Mouse (Mus musculus) kidney, adult 2 months (tissue): ENCODE data around the gene Galnt13. TPM values are rescaled to one million over a fixed set of nuclear protein-coding genes. Genes with fewer than 3 reads are reported as not detected.

Experiments used
- DNase-seq: peaks from one replicate; pipeline ENCODE4 v3.0.0; 2021
- H3K27ac ChIP-seq: fragments of 200-500 bp; 2 replicates; pipeline ENCODE4 v1.5.1; 2012; ENCODE audit warnings: low read depth, low read length, control low read depth, inconsistent platforms; ENCODE audit not compliant: insufficient read depth
- H3K27me3 ChIP-seq: fragments of 200-500 bp; replicated peaks from 2 replicates; pipeline ENCODE4 v1.6.1; 2012; ENCODE audit warnings: mild to moderate bottlenecking, moderate library complexity, low read length, inconsistent platforms; ENCODE audit not compliant: control insufficient read depth, insufficient read depth
- H3K36me3 ChIP-seq: fragments of 200-500 bp; 2 replicates; pipeline ENCODE4 v1.6.1; 2012; ENCODE audit warnings: mild to moderate bottlenecking, moderate library complexity, low read length, inconsistent platforms; ENCODE audit not compliant: control insufficient read depth, insufficient read depth
- H3K4me1 ChIP-seq: fragments of 200-500 bp; 2 replicates; pipeline ENCODE4 v1.6.1; 2011; ENCODE audit warnings: low read length; ENCODE audit not compliant: control insufficient read depth, insufficient read depth
- H3K4me3 ChIP-seq: fragments of 200-500 bp; 2 replicates; pipeline ENCODE4 v1.5.1; 2011; ENCODE audit warnings: mild to moderate bottlenecking, low read depth, low read length, control low read depth; ENCODE audit not compliant: insufficient read depth
- CTCF ChIP-seq: fragments of 200-500 bp; conservative IDR thresholded peaks from 2 replicates; pipeline ENCODE4 v1.5.1; 2011; ENCODE audit warnings: low read depth, mild to moderate bottlenecking, control low read depth, low read length, moderate library complexity, mixed read lengths; ENCODE audit not compliant: insufficient read depth, insufficient read length
- POLR2A ChIP-seq: fragments of 200-500 bp; IDR thresholded peaks from one replicate; pipeline ENCODE4 v1.6.1; 2011; ENCODE audit warnings: low read depth, low read length, control low read depth
- WGBS: fragments of 180-500 bp; shearing (Covaris S2); methylation state at CpG from one replicate; pipeline ENCODE4 v1.1.7; 2018; 5-methylcytosine and 5-hydroxymethylcytosine counted together
- polyA plus RNA-seq: library from polyadenylated mRNA; depleted of rRNA; stranded (reverse); fragments of >200 nt; gene quantifications from 2 replicates; pipeline ENCODE4 v1.2.3, GENCODE M21; 2012

Galnt13 gene
- polyA plus RNA-seq, 1 experiment, result not detected

GRCm38 (mm10) chr2:54751232-54751631 lies 315.1 kb downstream of the Galnt13 start:
- WGBS, result 74% methylated on average over 2 of the region's 2 CpGs
- H3K36me3 ChIP-seq, result no peaks in the 10 kb centered on the region
- H3K4me1 ChIP-seq, result no peaks in the 10 kb centered on the region
- H3K27ac ChIP-seq, result no peak overlapping the region
- TF ChIP-seq CTCF, result no peak
- no peak for TF ChIP-seq POLR2A
- DNase-seq, result no peak
- H3K27me3 ChIP-seq, result no peaks in the 10 kb centered on the region
- no peak overlapping the region for H3K4me3 ChIP-seq

DNA sequence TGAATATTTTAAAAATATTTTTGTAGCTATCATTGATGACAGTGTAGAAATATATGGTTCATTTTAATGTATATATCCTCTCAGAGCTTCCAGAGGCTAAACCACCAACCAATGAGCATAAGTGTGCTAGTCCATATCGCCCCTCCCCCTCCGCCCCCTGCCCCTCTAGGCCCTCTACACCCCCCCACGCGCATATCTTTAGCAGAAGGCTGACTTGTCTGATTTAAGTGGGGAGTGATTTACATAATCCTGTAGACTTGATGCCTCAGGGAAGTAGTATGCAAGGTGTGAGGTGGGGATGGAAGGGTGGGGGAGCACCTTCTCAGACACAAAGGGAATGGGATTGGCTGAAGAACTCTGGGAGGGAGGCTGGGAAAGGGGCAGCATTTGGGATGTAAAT lies 323.7 kb downstream of the Galnt13 start:
- no peak for DNase-seq
- no peak overlapping the region for H3K4me3 ChIP-seq
- H3K27me3 ChIP-seq, result no peaks in the 10 kb centered on the region
- H3K36me3 ChIP-seq, result no peaks in the 10 kb centered on the region
- WGBS, result 30% methylated on average over 4 of the region's 4 CpGs
- TF ChIP-seq CTCF, result no peak
- TF ChIP-seq POLR2A, result no peak
- H3K27ac ChIP-seq, result no peak overlapping the region
- H3K4me1 ChIP-seq, result no peaks in the 10 kb centered on the region

DNA sequence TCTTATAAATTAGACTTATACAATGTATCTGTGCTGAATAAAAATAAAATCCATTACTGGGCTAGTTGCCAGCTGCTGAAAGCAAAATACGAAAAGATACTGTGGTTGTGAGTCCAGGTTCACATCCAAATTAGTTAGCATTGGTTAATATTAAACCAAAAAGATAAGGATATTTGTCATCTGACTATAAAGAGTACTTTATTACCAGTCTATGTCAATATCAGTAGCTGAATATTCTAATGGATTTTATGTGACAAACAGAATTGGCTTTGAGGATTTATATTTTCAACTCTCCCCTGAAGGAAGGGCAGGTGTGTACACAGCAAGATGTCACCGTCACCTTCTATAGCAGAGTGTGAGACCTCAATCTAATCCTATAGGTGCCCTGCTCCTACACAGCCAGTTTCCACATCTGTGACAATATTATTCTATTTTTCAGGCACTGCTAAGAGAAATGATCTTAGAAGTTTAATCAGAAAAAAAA lies 342.7 kb downstream of the Galnt13 start:
- TF ChIP-seq POLR2A, result no peak
- Histone ChIP-seq H3K27me3 (no peaks in the 10 kb centered on the region), H3K36me3 (no peaks in the 10 kb centered on the region), H3K4me3 (no peak overlapping the region), H3K27ac (no peak overlapping the region), H3K4me1 (no peaks in the 10 kb centered on the region)
- WGBS, result 68% methylated on average over 2 of the region's 2 CpGs
- no peak for DNase-seq

- DNase-seq, result no peak
- 75% methylated on average over 2 of the region's 2 CpGs for whole genome bisulfite sequencing
- TF ChIP-seq CTCF (no peak), POLR2A (no peak)
- Histone ChIP-seq H3K27ac (no peak overlapping the region), H3K27me3 (no peaks in the 10 kb centered on the region), H3K4me1 (no peaks in the 10 kb centered on the region), H3K4me3 (no peak overlapping the region), H3K36me3 (no peaks in the 10 kb centered on the region)
Observed at GRCm38 (mm10) chr2:54813670-54814256, 377.6 kb downstream of the Galnt13 start.

- WGBS, result 16% methylated on average over 1 of the region's 1 CpGs
- no peak overlapping the region for H3K4me3 ChIP-seq
- DNase-seq, result no peak
- no peaks in the 10 kb centered on the region for H3K4me1 ChIP-seq
- no peaks in the 10 kb centered on the region for H3K36me3 ChIP-seq
- TF ChIP-seq POLR2A (no peak), CTCF (no peak)
- H3K27me3 ChIP-seq, result no peaks in the 10 kb centered on the region
- H3K27ac ChIP-seq, result no peak overlapping the region
Observed at GRCm38 (mm10) chr2:54841245-54841644, 405.1 kb downstream of the Galnt13 start.

- DNase-seq, result no peak
- H3K36me3 ChIP-seq, result no peaks in the 10 kb centered on the region
- WGBS, result 87% methylated on average over 7 of the region's 7 CpGs
- H3K4me1 ChIP-seq, result no peaks in the 10 kb centered on the region
- TF ChIP-seq CTCF (no peak), POLR2A (no peak)
- no peak overlapping the region for H3K4me3 ChIP-seq
- H3K27me3 ChIP-seq, result no peaks in the 10 kb centered on the region
- no peak overlapping the region for H3K27ac ChIP-seq
Observed at GRCm38 (mm10) chr2:54906282-54907060, 470.4 kb downstream of the Galnt13 start.

DNA sequence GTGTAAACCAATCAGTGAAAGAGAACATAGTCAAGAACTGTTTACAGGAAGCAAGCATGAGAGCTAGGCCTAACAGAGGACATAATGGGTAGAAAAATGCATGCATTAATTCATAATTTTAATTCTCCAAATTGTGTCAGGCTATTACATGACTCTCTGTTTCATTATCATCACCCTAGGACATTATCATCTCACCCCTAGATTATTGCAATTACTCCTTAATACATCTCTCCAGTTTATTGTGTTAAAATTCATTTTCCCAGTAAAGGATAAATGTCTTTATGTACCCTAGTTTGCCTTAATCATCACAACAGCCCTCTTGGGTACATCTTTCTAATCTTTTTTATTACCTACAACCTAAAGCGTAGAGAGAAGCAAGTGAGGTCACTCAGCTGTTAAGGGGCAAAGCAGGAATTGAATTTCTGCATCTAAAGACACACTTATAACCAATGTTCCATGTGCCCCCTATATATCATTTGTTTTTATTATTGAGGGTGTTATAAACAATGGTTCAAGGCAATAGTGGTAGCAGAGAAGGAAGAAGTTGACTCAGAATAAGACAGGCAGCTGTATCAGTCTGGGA lies 479.1 kb downstream of the Galnt13 start:
- H3K27ac ChIP-seq, result no peak overlapping the region
- no peaks in the 10 kb centered on the region for H3K27me3 ChIP-seq
- TF ChIP-seq POLR2A (no peak), CTCF (no peak)
- DNase-seq, result no peak
- no peak overlapping the region for H3K4me3 ChIP-seq
- H3K4me1 ChIP-seq, result no peaks in the 10 kb centered on the region
- H3K36me3 ChIP-seq, result no peaks in the 10 kb centered on the region
- WGBS, result 43% methylated on average over 1 of the region's 1 CpGs
